8 mouse cellular contexts compared by ENCODE assay signal in genomic region chr1:60342808-60343629, GRCm38 (mm10). TPM values are rescaled to one million over a fixed set of nuclear protein-coding genes. Genes with fewer than 3 reads are reported as not detected.
DNase-seq lines count a peak whose midpoint lies in the region; ATAC-seq and TF ChIP-seq lines count a peak whose summit lies in the region.

Gene Cyp20a1, plus strand, starts transcription at chr1:60343323.

- H3K4me1 ChIP-seq in bone marrow, adult 2 months (ENCODE audit: control insufficient read depth, insufficient read depth, low read length): no peaks in the 10 kb centered on the region
- 0 out of 2 replicates have a peak, but pooled peaks cover 5% of the 10 kb centered on the region for H3K4me1 ChIP-seq in embryonic facial prominence, embryonic 15.5 days
- H3K4me1 ChIP-seq in limb, embryonic 14.5 days (ENCODE audit: control insufficient read depth, insufficient read depth, low read length): peaks cover 9% of the 10 kb centered on the region
- no peaks in the 10 kb centered on the region; the same call in 1 of the 2 replicates for H3K4me1 ChIP-seq in midbrain, postnatal 0 days (ENCODE audit: insufficient read depth, low read length)

- H3K9me3 ChIP-seq in embryonic facial prominence, embryonic 15.5 days (replicated peaks): no peaks in the 10 kb centered on the region
- no peaks in the 10 kb centered on the region for H3K9me3 ChIP-seq in limb, embryonic 14.5 days (ENCODE audit: control insufficient read depth, low read length)
- no peaks in the 10 kb centered on the region for H3K9me3 ChIP-seq in midbrain, postnatal 0 days (ENCODE audit: low read length)

- peak; percentile 76; the same call in 1 of the 2 replicates for TF ChIP-seq POLR2A in bone marrow, adult 2 months (IDR thresholded peaks at IDR 0.05; ENCODE audit: borderline replicate concordance, control insufficient read depth, low read depth, low read length)
- peak; percentile 76; the same call in 1 of the 2 replicates for TF ChIP-seq POLR2A in limb, embryonic 14.5 days (IDR thresholded peaks at IDR 0.05; ENCODE audit: borderline replicate concordance, extremely low read depth, insufficient read depth, insufficient read length)

- peak within 1 kb of the TSS; percentile 56 for H3K4me2 ChIP-seq in embryonic facial prominence, embryonic 15.5 days (replicated peaks)
- H3K4me2 ChIP-seq in limb, embryonic 14.5 days (replicated peaks; ENCODE audit: low read depth, low read length, severe bottlenecking): peak within 1 kb of the TSS; percentile 66
- H3K4me2 ChIP-seq in midbrain, postnatal 0 days (ENCODE audit: low read depth, low read length, poor library complexity, severe bottlenecking): peak within 1 kb of the TSS; percentile 77

- H3K9ac ChIP-seq in embryonic facial prominence, embryonic 15.5 days: peak within 1 kb of the TSS; percentile 51
- peak within 1 kb of the TSS; percentile 77 for H3K9ac ChIP-seq in limb, embryonic 14.5 days (ENCODE audit: low read depth, low read length, severe bottlenecking)
- H3K9ac ChIP-seq in midbrain, postnatal 0 days (replicated peaks; ENCODE audit: low read length, poor library complexity, severe bottlenecking): peak within 1 kb of the TSS; percentile 76

- peak; percentile 94 for DNase-seq in 416B (ENCODE audit: low read depth)
- peak; percentile 91 for DNase-seq in heart, adult 8-10 months (ENCODE audit: low spot score)
- DNase-seq in kidney, adult 9 months: peak; percentile 92
- peak; percentile 86 for DNase-seq in limb, embryonic 14.5 days (ENCODE audit: low spot score)
- DNase-seq in midbrain, postnatal 0 days (ENCODE audit: low spot score): peak; percentile 86
- peak; percentile 63 to 79 for DNase-seq in spleen, postnatal 14 days (ENCODE audit: low spot score in 2 of 2)

- 2% methylated on average over 60 of the region's 60 CpGs for WGBS in bone marrow, adult 2 months
- under 1% methylated on average over 60 of the region's 60 CpGs for WGBS in embryonic facial prominence, embryonic 15.5 days
- 1% methylated on average over 41 of the region's 60 CpGs for WGBS in limb, embryonic 14.5 days
- 1% methylated on average over 57 of the region's 60 CpGs for WGBS in midbrain, postnatal 0 days

- no peaks in the 10 kb centered on the region for H3K27me3 ChIP-seq in embryonic facial prominence, embryonic 15.5 days
- no peaks in the 10 kb centered on the region for H3K27me3 ChIP-seq in limb, embryonic 14.5 days (ENCODE audit: control insufficient read depth, insufficient read depth, low read length)
- H3K27me3 ChIP-seq in midbrain, postnatal 0 days (ENCODE audit: insufficient read depth, low read length): no peaks in the 10 kb centered on the region

- peak within 1 kb of the TSS; percentile 77 for H3K27ac ChIP-seq in bone marrow, adult 2 months (ENCODE audit: control insufficient read depth, insufficient read depth, low read depth, low read length, poor library complexity)
- peak within 1 kb of the TSS; percentile 96 for H3K27ac ChIP-seq in embryonic facial prominence, embryonic 15.5 days (replicated peaks)
- peak within 1 kb of the TSS; percentile 92 for H3K27ac ChIP-seq in limb, embryonic 14.5 days (replicated peaks; ENCODE audit: low read depth, low read length)
- peak within 1 kb of the TSS; percentile 89 for H3K27ac ChIP-seq in midbrain, postnatal 0 days (ENCODE audit: low read depth, low read length)

- no peak for TF ChIP-seq CTCF in bone marrow, adult 2 months (IDR thresholded peaks at IDR 0.05; ENCODE audit: control insufficient read depth, insufficient read depth, low read length)
- TF ChIP-seq CTCF in midbrain, postnatal 0 days (IDR thresholded peaks at IDR 0.05): peak; percentile 16; the same call in 1 of the 2 replicates

- peak within 1 kb of the TSS; percentile 79 for H3K4me3 ChIP-seq in bone marrow, adult 2 months (replicated peaks; ENCODE audit: control insufficient read depth, low read depth, low read length)
- H3K4me3 ChIP-seq in embryonic facial prominence, embryonic 15.5 days (replicated peaks): peak within 1 kb of the TSS; percentile 78
- H3K4me3 ChIP-seq in limb, embryonic 14.5 days (replicated peaks; ENCODE audit: low read length): peak within 1 kb of the TSS; percentile 57
- peak within 1 kb of the TSS; percentile 72 for H3K4me3 ChIP-seq in midbrain, postnatal 0 days (ENCODE audit: low read depth, low read length)

- peak; percentile 97 for ATAC-seq in embryonic facial prominence, embryonic 15.5 days (ENCODE audit: insufficient number of reproducible peaks, low FRiP score, low TSS enrichment, low read depth)
- peak; percentile 98 for ATAC-seq in limb, embryonic 14.5 days (ENCODE audit: low FRiP score, low read depth)
- ATAC-seq in midbrain, postnatal 0 days (ENCODE audit: low FRiP score): peak; percentile 96

- peaks cover 7% of the 10 kb centered on the region for H3K36me3 ChIP-seq in embryonic facial prominence, embryonic 15.5 days
- peaks cover 8% of the 10 kb centered on the region for H3K36me3 ChIP-seq in limb, embryonic 14.5 days (ENCODE audit: control insufficient read depth, insufficient read depth, low read length)
- H3K36me3 ChIP-seq in midbrain, postnatal 0 days (ENCODE audit: insufficient read depth, low read length): no peaks in the 10 kb centered on the region

RNA-seq across cellular contexts. Expression of gene Cyp20a1, which starts in this region (rescaled TPM):
- 1.8 and 4.9 TPM in 2 replicates for polyA plus RNA-seq in bone marrow, adult 2 months (2011; ENCODE audit: insufficient read depth, insufficient read length, low replicate concordance, missing spikeins)
- polyA plus RNA-seq in embryonic facial prominence, embryonic 15.5 days (2015; fragmentation: Nextera tagmentation; extraction: Ambion mirVana): 21.4 and 30.5 TPM in 2 replicates
- total RNA-seq in heart, adult 8-10 months (2022): 10 to 100 TPM in 2 of 4 experiments, 1 to 10 TPM in 2; 8.7 to 11.5 (median 10.4) TPM
- polyA plus RNA-seq in limb, embryonic 14.5 days (2012; rRNA removed): 20.9 and 24.3 TPM in 2 replicates
- polyA plus RNA-seq in limb, embryonic 14.5 days (2014; fragmentation: Nextera tagmentation; extraction: Ambion mirVana): 5.5 and 6.3 TPM in 2 replicates
- 11.6 and 14.9 TPM in 2 replicates for total RNA-seq in midbrain, postnatal 0 days (2014; rRNA removed)
- polyA plus RNA-seq in midbrain, postnatal 0 days (2015; fragmentation: Nextera tagmentation; extraction: Ambion mirVana): 11.2 and 12.7 TPM in 2 replicates

Comparison
In these comparisons a context has a peak if more than half of its experiments do, and no peak if none do; other contexts are left out.
1. Peak in every context shown above with its lines: DNase-seq, ATAC-seq, H3K4me3 ChIP-seq and H3K27ac ChIP-seq.